Mouse (Mus musculus): ENCODE results near the gene Olfr1364. TPM values are rescaled to one million over a fixed set of nuclear protein-coding genes. Genes with fewer than 3 reads are reported as not detected.

The Olfr1364 gene
- total RNA-seq (2014; rRNA removed) (not detected in 2 replicates), polyA plus RNA-seq (2015; fragmentation: Nextera tagmentation; extraction: Ambion mirVana) (not detected in 2 replicates)

- ATAC-seq (no peak), DNase-seq (ENCODE audit: low spot score) (no peak)
- H3K36me3 ChIP-seq (ENCODE audit: insufficient read depth, low read length), result no peaks in the 10 kb centered on the region
- no peaks in the 10 kb centered on the region for H3K9me3 ChIP-seq (ENCODE audit: low read length)
- H3K4me1 ChIP-seq (ENCODE audit: insufficient read depth, low read length), result no peaks in the 10 kb centered on the region
- no peak for TF ChIP-seq CTCF (IDR thresholded peaks at IDR 0.05; ENCODE audit: low read depth)
- no peaks in the 10 kb centered on the region for H3K27me3 ChIP-seq (ENCODE audit: insufficient read depth, low read length)
- H3K9ac ChIP-seq (replicated peaks; ENCODE audit: low read length), result no peak within 1 kb of the TSS
- no peak within 1 kb of the TSS for H3K4me2 ChIP-seq (ENCODE audit: low read depth, low read length)
- H3K27ac ChIP-seq, result no peak within 1 kb of the TSS
- 90% methylated on average over 2 of the region's 2 CpGs for WGBS
- H3K4me3 ChIP-seq (ENCODE audit: low read length), result no peak within 1 kb of the TSS
These were observed at the start of gene Olfr1364 for GRCm38 (mm10) chr13:21581659-21582058. Olfr1364 (minus strand) TSS chr13:21581759.

GRCm38 (mm10) chr13:21613922-21614321 is 32.4 kb upstream of the Olfr1364 start, which contains the start of gene Olfr1362:
Olfr1362 (minus strand) TSS chr13:21614022.
- H3K36me3 ChIP-seq (ENCODE audit: insufficient read depth, low read length), result no peaks in the 10 kb centered on the region
- H3K9ac ChIP-seq (replicated peaks; ENCODE audit: low read length), result no peak within 1 kb of the TSS
- no peak for DNase-seq (ENCODE audit: low spot score)
- no peak within 1 kb of the TSS for H3K27ac ChIP-seq
- TF ChIP-seq CTCF (IDR thresholded peaks at IDR 0.05; ENCODE audit: low read depth), result no peak
- H3K4me2 ChIP-seq (ENCODE audit: low read depth, low read length), result no peak within 1 kb of the TSS
- no peak within 1 kb of the TSS for H3K4me3 ChIP-seq (ENCODE audit: low read length)
- H3K9me3 ChIP-seq (ENCODE audit: low read length), result no peaks in the 10 kb centered on the region
- ATAC-seq, result no peak
- H3K4me1 ChIP-seq (ENCODE audit: insufficient read depth, low read length), result no peaks in the 10 kb centered on the region
- H3K27me3 ChIP-seq (ENCODE audit: insufficient read depth, low read length), result no peaks in the 10 kb centered on the region

- Histone ChIP-seq H3K9me3 (ENCODE audit: low read length) (no peaks in the 10 kb centered on the region), H3K27ac (no peak overlapping the region), H3K36me3 (ENCODE audit: insufficient read depth, low read length) (no peaks in the 10 kb centered on the region), H3K4me2 (ENCODE audit: low read depth, low read length) (no peak overlapping the region), H3K4me1 (ENCODE audit: insufficient read depth, low read length) (no peaks in the 10 kb centered on the region), H3K27me3 (ENCODE audit: insufficient read depth, low read length) (no peaks in the 10 kb centered on the region), H3K9ac (replicated peaks; ENCODE audit: low read length) (no peak overlapping the region), H3K4me3 (ENCODE audit: low read length) (no peak overlapping the region)
- no peak for ATAC-seq
- no peak for TF ChIP-seq CTCF (IDR thresholded peaks at IDR 0.05; ENCODE audit: low read depth)
- no peak for DNase-seq (ENCODE audit: low spot score)
- WGBS, result 70% methylated on average over 2 of the region's 2 CpGs
These were observed 10.1 kb upstream of the Olfr1364 start for GRCm38 (mm10) chr13:21591618-21592017.

- DNase-seq (ENCODE audit: low spot score) (no peak), ATAC-seq (no peak)
- Histone ChIP-seq H3K4me1 (ENCODE audit: insufficient read depth, low read length) (no peaks in the 10 kb centered on the region), H3K4me2 (ENCODE audit: low read depth, low read length) (no peak within 1 kb of the TSS), H3K36me3 (ENCODE audit: insufficient read depth, low read length) (no peaks in the 10 kb centered on the region), H3K4me3 (ENCODE audit: low read length) (no peak within 1 kb of the TSS), H3K27me3 (ENCODE audit: insufficient read depth, low read length) (no peaks in the 10 kb centered on the region), H3K9me3 (ENCODE audit: low read length) (no peaks in the 10 kb centered on the region), H3K9ac (replicated peaks; ENCODE audit: low read length) (no peak within 1 kb of the TSS), H3K27ac (no peak within 1 kb of the TSS)
- WGBS, result 60% methylated on average over 1 of the region's 1 CpGs
- no peak for TF ChIP-seq CTCF (IDR thresholded peaks at IDR 0.05; ENCODE audit: low read depth)
These were observed 21.8 kb downstream of the Olfr1364 start, which contains the start of gene Olfr1535 for GRCm38 (mm10) chr13:21559793-21560192. Olfr1535 (minus strand) TSS chr13:21559893.

- Histone ChIP-seq H3K27ac (no peak overlapping the region), H3K4me3 (ENCODE audit: low read length) (no peak overlapping the region), H3K9me3 (ENCODE audit: low read length) (no peaks in the 10 kb centered on the region), H3K4me2 (ENCODE audit: low read depth, low read length) (no peak overlapping the region), H3K36me3 (ENCODE audit: insufficient read depth, low read length) (no peaks in the 10 kb centered on the region), H3K27me3 (ENCODE audit: insufficient read depth, low read length) (no peaks in the 10 kb centered on the region), H3K9ac (replicated peaks; ENCODE audit: low read length) (no peak overlapping the region), H3K4me1 (ENCODE audit: insufficient read depth, low read length) (no peaks in the 10 kb centered on the region)
- no peak for TF ChIP-seq CTCF (IDR thresholded peaks at IDR 0.05; ENCODE audit: low read depth)
- 47% methylated on average over 3 of the region's 3 CpGs for WGBS
- no peak for ATAC-seq
- DNase-seq (ENCODE audit: low spot score), result no peak
These were observed 31.0 kb downstream of the Olfr1364 start for GRCm38 (mm10) chr13:21550416-21551110.

GRCm38 (mm10) chr13:21549487-21549886 is 32.1 kb downstream of the Olfr1364 start:
- Histone ChIP-seq H3K27ac (no peak overlapping the region), H3K4me2 (ENCODE audit: low read depth, low read length) (no peak overlapping the region), H3K27me3 (ENCODE audit: insufficient read depth, low read length) (no peaks in the 10 kb centered on the region), H3K9ac (replicated peaks; ENCODE audit: low read length) (no peak overlapping the region), H3K4me3 (ENCODE audit: low read length) (no peak overlapping the region), H3K36me3 (ENCODE audit: insufficient read depth, low read length) (no peaks in the 10 kb centered on the region), H3K9me3 (ENCODE audit: low read length) (no peaks in the 10 kb centered on the region), H3K4me1 (ENCODE audit: insufficient read depth, low read length) (no peaks in the 10 kb centered on the region)
- ATAC-seq (no peak), DNase-seq (ENCODE audit: low spot score) (no peak)
- no peak for TF ChIP-seq CTCF (IDR thresholded peaks at IDR 0.05; ENCODE audit: low read depth)
- WGBS, result 94% methylated on average over 3 of the region's 3 CpGs

- Histone ChIP-seq H3K4me3 (ENCODE audit: low read length) (no peak within 1 kb of the TSS), H3K4me2 (ENCODE audit: low read depth, low read length) (no peak within 1 kb of the TSS), H3K27me3 (ENCODE audit: insufficient read depth, low read length) (no peaks in the 10 kb centered on the region; the same call in 1 of the 2 replicates), H3K9ac (replicated peaks; ENCODE audit: low read length) (no peak within 1 kb of the TSS), H3K36me3 (ENCODE audit: insufficient read depth, low read length) (no peaks in the 10 kb centered on the region), H3K4me1 (ENCODE audit: insufficient read depth, low read length) (no peaks in the 10 kb centered on the region), H3K27ac (no peak within 1 kb of the TSS), H3K9me3 (ENCODE audit: low read length) (no peaks in the 10 kb centered on the region)
- WGBS, result 69% methylated on average over 1 of the region's 1 CpGs
- DNase-seq (ENCODE audit: low spot score) (no peak), ATAC-seq (no peak)
- no peak for TF ChIP-seq CTCF (IDR thresholded peaks at IDR 0.05; ENCODE audit: low read depth)
These were observed 38.9 kb downstream of the Olfr1364 start, which contains the start of gene Olfr1366 for GRCm38 (mm10) chr13:21542708-21543107. Olfr1366 (minus strand) TSS chr13:21542808.
